Mouse (Mus musculus) adrenal gland, adult (tissue): Measurements from ENCODE around the gene Pdgfc.

Experiments
- DNase-seq, 2 experiments: peaks; one replicate each; pipeline ENCODE4 v3.0.0; 2022 to 2023; ENCODE audit warnings: low spot score in 1 of 2; ENCODE audit not compliant: inconsistent age in 2 of 2

Pdgfc gene

GRCm38 (mm10) chr3:81149109-81149521 lies 112.9 kb downstream of the Pdgfc start:
- no peak for DNase-seq

- DNase-seq: no peak
Observed at GRCm38 (mm10) chr3:81150228-81150627, 114.0 kb downstream of the Pdgfc start.

- no peak for DNase-seq
Observed at GRCm38 (mm10) chr3:81154420-81154819, 118.2 kb downstream of the Pdgfc start.

GRCm38 (mm10) chr3:81160457-81161165 lies 124.4 kb downstream of the Pdgfc start:
- DNase-seq: no peak

- no peak for DNase-seq
Observed at GRCm38 (mm10) chr3:81162129-81162528, 125.9 kb downstream of the Pdgfc start.

- no peak for DNase-seq
Observed at GRCm38 (mm10) chr3:81164091-81164490, 127.9 kb downstream of the Pdgfc start.

GRCm38 (mm10) chr3:81170073-81170809 lies 134.0 kb downstream of the Pdgfc start:
- DNase-seq: no peak

GRCm38 (mm10) chr3:81174832-81175231 lies 138.6 kb downstream of the Pdgfc start:
- DNase-seq: no peak

- DNase-seq: no peak
Observed at GRCm38 (mm10) chr3:81181319-81182013, 145.2 kb downstream of the Pdgfc start.

GRCm38 (mm10) chr3:81196937-81197336 lies 160.7 kb downstream of the Pdgfc start:
- DNase-seq: no peak

GRCm38 (mm10) chr3:81197644-81198043 lies 161.4 kb downstream of the Pdgfc start:
- no peak for DNase-seq

GRCm38 (mm10) chr3:81200647-81201046 lies 164.4 kb downstream of the Pdgfc start:
- no peak for DNase-seq

- peak; percentile 4 to 38 for DNase-seq
Observed at GRCm38 (mm10) chr3:81205201-81205600, 169.0 kb downstream of the Pdgfc start.

GRCm38 (mm10) chr3:81208246-81208645 lies 172.0 kb downstream of the Pdgfc start:
- DNase-seq: no peak

- DNase-seq: no peak
Observed at GRCm38 (mm10) chr3:81211147-81211546, 174.9 kb downstream of the Pdgfc start.

- no peak for DNase-seq
Observed at GRCm38 (mm10) chr3:81211666-81212065, 175.4 kb downstream of the Pdgfc start.

- no peak for DNase-seq
Observed at GRCm38 (mm10) chr3:81215547-81216118, 179.4 kb downstream of the Pdgfc start.

- no peak for DNase-seq
Observed at GRCm38 (mm10) chr3:81221682-81222081, 185.5 kb downstream of the Pdgfc start.

- DNase-seq: no peak
Observed at GRCm38 (mm10) chr3:81228344-81228743, 192.1 kb downstream of the Pdgfc start.

GRCm38 (mm10) chr3:81242697-81243590 lies 206.7 kb downstream of the Pdgfc start:
- DNase-seq: no peak
